Mouse (Mus musculus) cerebellum, adult 2 months (tissue): ENCODE data around the gene Bmpr2.

Experiments used
- CTCF ChIP-seq: fragments of 200-500 bp; IDR thresholded peaks from 2 replicates; pipeline ENCODE4 v1.5.1; 2011; ENCODE audit warnings: low read depth, mild to moderate bottlenecking, control low read depth, low read length, moderate library complexity, borderline replicate concordance; ENCODE audit not compliant: insufficient read depth
- POLR2A ChIP-seq: fragments of 200-500 bp; IDR thresholded peaks from 2 replicates; pipeline ENCODE4 v1.6.1; 2011; ENCODE audit warnings: low read length, control low read depth, borderline replicate concordance; ENCODE audit not compliant: insufficient read depth

GRCm38 (mm10) chr1:59809921-59810320 is 46.7 kb downstream of the Bmpr2 start:
- TF ChIP-seq CTCF (no peak), POLR2A (no peak)
